Mouse (Mus musculus) kidney, embryonic 16.5 days (tissue): Measurements from ENCODE around the gene Ints7. TPM values are rescaled to one million over a fixed set of nuclear protein-coding genes. Genes with fewer than 3 reads are reported as not detected.

Experiments
- ATAC-seq: fragments of 200-750 bp; cut with Nextera tagmentation; 2 replicates; pipeline ENCODE4 v1.8.0; 2017; ENCODE audit warnings: moderate TSS enrichment; ENCODE audit not compliant: low FRiP score, low TSS enrichment
- H3K27ac ChIP-seq: fragments of 300-500 bp; sonication (generic); 2 replicates; pipeline ENCODE4 v1.5.1; 2014; ENCODE audit warnings: low read length
- H3K27me3 ChIP-seq: fragments of 300-500 bp; sonication (generic); 2 replicates; pipeline ENCODE4 v1.6.1; 2014; ENCODE audit warnings: low read length, control low read depth, mixed read lengths; ENCODE audit not compliant: insufficient read depth
- H3K36me3 ChIP-seq: fragments of 300-500 bp; sonication (generic); 2 replicates; pipeline ENCODE4 v1.6.1; 2014; ENCODE audit warnings: low read length, control low read depth, mixed read lengths; ENCODE audit not compliant: insufficient read depth
- H3K4me1 ChIP-seq: fragments of 300-500 bp; sonication (generic); 2 replicates; pipeline ENCODE4 v1.6.1; 2014; ENCODE audit warnings: low read length, control low read depth, mixed read lengths; ENCODE audit not compliant: insufficient read depth
- H3K4me2 ChIP-seq: fragments of 300-500 bp; sonication (generic); replicated peaks from 2 replicates; pipeline ENCODE4 v1.6.1; 2014; ENCODE audit warnings: low read depth, low read length
- H3K4me3 ChIP-seq: fragments of 300-500 bp; sonication (generic); 2 replicates; pipeline ENCODE4 v1.5.1; 2014; ENCODE audit warnings: mild to moderate bottlenecking, low read length
- H3K9ac ChIP-seq: fragments of 300-500 bp; sonication (generic); replicated peaks from 2 replicates; pipeline ENCODE4 v1.6.1; 2014; ENCODE audit warnings: low read length
- H3K9me3 ChIP-seq: fragments of 300-500 bp; sonication (generic); 2 replicates; pipeline ENCODE4 v1.6.1; 2016; ENCODE audit warnings: low read length, control low read depth
- WGBS: fragments of 180-500 bp; shearing (Covaris S2); extraction: QIAGEN DNeasy Blood & Tissue Kit; methylation state at CpG from one replicate; pipeline ENCODE4 v1.1.7; 2014; 5-methylcytosine and 5-hydroxymethylcytosine counted together
- polyA plus RNA-seq: library from polyadenylated mRNA; unstranded; fragments of >200 nt; fragmentation: Nextera tagmentation; extraction: Ambion mirVana; gene quantifications from 2 replicates; pipeline ENCODE4 v1.2.1, GENCODE M21; 2015

Ints7 gene
- polyA plus RNA-seq, 1 experiment from 2014 or later: 63.7 TPM

DNA sequence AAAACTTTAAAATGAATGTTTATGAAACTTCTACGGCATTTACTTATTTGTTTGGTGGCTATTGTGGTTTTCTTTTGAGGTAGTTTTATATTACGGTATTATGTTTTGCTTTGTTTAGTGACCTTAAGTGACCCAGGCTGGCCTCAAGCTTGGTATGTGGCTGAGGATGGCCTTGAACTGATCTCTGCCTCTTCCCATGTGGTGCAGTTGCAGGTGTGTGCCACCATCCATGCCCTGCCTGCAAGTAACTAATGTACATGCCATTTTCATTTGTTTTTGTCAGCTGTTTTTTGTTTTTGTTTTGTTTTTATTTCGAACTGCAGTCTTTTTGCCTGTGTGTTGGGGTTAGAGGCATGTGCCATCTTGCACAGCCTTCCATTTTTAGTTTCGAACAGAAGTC is 6.2 kb downstream of the Ints7 start:
- Histone ChIP-seq H3K36me3 (peaks cover 36% of the 10 kb centered on the region), H3K9me3 (no peaks in the 10 kb centered on the region), H3K4me2 (no peak overlapping the region), H3K4me1 (peaks cover 18% of the 10 kb centered on the region), H3K9ac (no peak overlapping the region), H3K27me3 (no peaks in the 10 kb centered on the region), H3K27ac (no peak overlapping the region), H3K4me3 (no peak overlapping the region)
- WGBS: 93% methylated on average over 4 of the region's 4 CpGs
- ATAC-seq: no peak

DNA sequence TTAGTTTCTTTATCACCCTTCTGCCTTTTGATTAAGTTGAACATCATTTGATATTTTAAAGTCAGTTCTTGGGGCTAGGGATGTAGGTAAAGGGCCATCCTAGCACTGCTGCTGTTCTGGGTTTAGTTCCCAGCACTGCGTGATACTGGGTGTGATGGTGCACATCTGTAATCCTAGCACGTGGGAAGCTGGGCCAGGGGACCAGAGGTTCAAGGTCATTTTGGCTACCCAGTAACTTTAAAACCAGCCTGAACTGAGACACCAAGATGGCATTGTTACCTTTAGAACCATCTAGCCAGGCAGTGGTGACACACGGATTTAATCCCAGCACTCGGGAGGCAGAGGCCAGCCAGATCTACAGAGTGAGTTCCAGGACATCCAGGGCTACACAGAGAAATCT is 8.4 kb downstream of the Ints7 start:
- Histone ChIP-seq H3K4me1 (no peaks in the 10 kb centered on the region), H3K4me3 (no peak overlapping the region), H3K9me3 (no peaks in the 10 kb centered on the region; the same call in 1 of the 2 replicates), H3K27me3 (no peaks in the 10 kb centered on the region), H3K27ac (no peak overlapping the region), H3K4me2 (no peak overlapping the region), H3K9ac (no peak overlapping the region), H3K36me3 (peaks cover 56% of the 10 kb centered on the region)
- WGBS: 95% methylated on average over 4 of the region's 4 CpGs
- no peak for ATAC-seq

DNA sequence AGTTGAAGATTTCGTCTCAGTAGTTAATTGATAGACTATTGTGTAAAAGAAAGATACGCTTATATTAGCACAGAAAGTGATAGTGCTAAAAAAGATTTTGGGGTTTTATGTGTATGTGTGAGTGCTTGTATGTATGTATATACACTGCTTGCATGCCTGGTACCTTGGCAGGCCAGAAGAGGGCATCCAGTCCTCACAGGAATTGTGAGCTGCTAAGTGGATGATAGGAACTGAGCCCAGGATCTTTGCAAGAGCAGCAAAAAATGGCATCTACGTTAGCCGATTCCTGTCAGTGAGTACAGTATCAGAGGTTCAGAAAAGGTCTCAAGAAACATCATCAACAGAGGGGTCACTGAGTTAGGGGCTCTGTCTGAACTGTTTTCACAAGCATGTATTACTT is 9.0 kb downstream of the Ints7 start:
- Histone ChIP-seq H3K4me1 (no peaks in the 10 kb centered on the region), H3K27ac (no peak overlapping the region), H3K9ac (no peak overlapping the region), H3K36me3 (peaks cover 57% of the 10 kb centered on the region), H3K27me3 (no peaks in the 10 kb centered on the region), H3K4me2 (no peak overlapping the region), H3K9me3 (no peaks in the 10 kb centered on the region; the same call in 1 of the 2 replicates), H3K4me3 (no peak overlapping the region)
- no peak for ATAC-seq
- 92% methylated on average over 4 of the region's 4 CpGs for WGBS

- Histone ChIP-seq H3K27me3 (no peaks in the 10 kb centered on the region), H3K9ac (no peak overlapping the region), H3K4me2 (no peak overlapping the region), H3K4me1 (no peaks in the 10 kb centered on the region), H3K36me3 (peaks cover 52% of the 10 kb centered on the region), H3K9me3 (no peaks in the 10 kb centered on the region; the same call in 1 of the 2 replicates), H3K27ac (no peak overlapping the region), H3K4me3 (no peak overlapping the region)
- ATAC-seq: no peak
- 92% methylated on average over 2 of the region's 2 CpGs for WGBS
Observed at GRCm38 (mm10) chr1:191585704-191586103, 10.3 kb downstream of the Ints7 start.

GRCm38 (mm10) chr1:191587062-191587461 is 11.6 kb downstream of the Ints7 start:
- WGBS: 95% methylated on average over 3 of the region's 3 CpGs

GRCm38 (mm10) chr1:191588749-191589148 is 13.3 kb downstream of the Ints7 start:
- Histone ChIP-seq H3K4me1 (no peaks in the 10 kb centered on the region), H3K27ac (no peak overlapping the region), H3K4me2 (no peak overlapping the region), H3K9me3 (no peaks in the 10 kb centered on the region; the same call in 1 of the 2 replicates), H3K36me3 (peaks cover 41% of the 10 kb centered on the region), H3K4me3 (no peak overlapping the region), H3K27me3 (no peaks in the 10 kb centered on the region), H3K9ac (no peak overlapping the region)
- 93% methylated on average over 2 of the region's 2 CpGs for WGBS
- no peak for ATAC-seq

More at GRCm38 (mm10) chr1:191587062-191587461, 11.6 kb downstream of the Ints7 start:
- Histone ChIP-seq H3K36me3 (peaks cover 52% of the 10 kb centered on the region), H3K9me3 (no peaks in the 10 kb centered on the region; the same call in 1 of the 2 replicates), H3K27ac (no peak overlapping the region), H3K4me2 (no peak overlapping the region), H3K27me3 (no peaks in the 10 kb centered on the region), H3K4me3 (no peak overlapping the region), H3K4me1 (no peaks in the 10 kb centered on the region), H3K9ac (no peak overlapping the region)
- no peak for ATAC-seq

- Histone ChIP-seq H3K9me3 (no peaks in the 10 kb centered on the region; the same call in 1 of the 2 replicates), H3K4me1 (no peaks in the 10 kb centered on the region), H3K4me2 (no peak overlapping the region), H3K27ac (no peak overlapping the region), H3K4me3 (no peak overlapping the region), H3K9ac (no peak overlapping the region), H3K36me3 (peaks cover 43% of the 10 kb centered on the region), H3K27me3 (no peaks in the 10 kb centered on the region)
- ATAC-seq: no peak
- 82% methylated on average over 12 of the region's 12 CpGs for WGBS
Observed at GRCm38 (mm10) chr1:191592016-191592720, 16.7 kb downstream of the Ints7 start.

DNA sequence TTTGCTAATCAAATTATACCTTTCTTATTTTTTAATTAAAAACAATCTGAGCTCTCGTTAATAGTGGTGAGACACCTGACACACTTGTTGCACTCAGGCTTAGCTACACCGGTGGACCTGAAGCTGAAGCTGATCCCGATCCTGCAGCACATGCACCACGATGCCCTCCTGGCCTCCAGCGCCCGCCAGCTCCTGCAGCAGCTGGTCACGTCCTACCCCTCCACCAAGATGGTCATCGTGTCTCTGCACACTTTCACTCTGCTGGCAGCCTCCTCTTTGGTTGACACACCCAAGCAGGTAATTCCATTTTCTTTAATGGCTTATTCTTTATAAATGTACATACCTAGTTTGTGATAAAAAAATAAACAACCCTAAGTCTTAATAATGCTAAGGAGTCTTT is 20.6 kb downstream of the Ints7 start:
- Histone ChIP-seq H3K4me3 (no peak overlapping the region), H3K9me3 (no peaks in the 10 kb centered on the region), H3K27me3 (no peaks in the 10 kb centered on the region), H3K27ac (no peak overlapping the region), H3K36me3 (peaks cover 44% of the 10 kb centered on the region), H3K9ac (no peak overlapping the region), H3K4me1 (no peaks in the 10 kb centered on the region), H3K4me2 (no peak overlapping the region)
- 94% methylated on average over 8 of the region's 8 CpGs for WGBS
- no peak for ATAC-seq

DNA sequence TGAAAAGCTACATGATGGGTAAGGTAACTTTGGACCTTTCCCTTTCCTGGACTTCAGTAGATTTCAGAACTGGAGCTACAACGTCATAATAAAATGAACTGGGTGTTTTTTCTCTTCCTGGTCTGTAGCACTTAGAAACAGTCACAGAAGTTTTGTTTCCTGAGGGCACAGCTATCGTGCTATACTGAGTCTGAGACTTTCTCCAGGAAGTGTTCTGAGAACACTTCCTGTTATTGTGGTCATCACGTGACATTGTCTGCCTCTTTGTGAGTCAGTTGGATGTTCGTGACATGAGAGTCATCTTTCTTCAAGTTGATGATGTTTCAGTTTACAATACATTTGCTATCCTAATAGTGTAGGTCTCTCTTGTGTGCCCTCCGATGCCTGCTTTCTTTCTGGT is 23.8 kb downstream of the Ints7 start:
- no peak overlapping the region for H3K4me3 ChIP-seq
- peaks cover 57% of the 10 kb centered on the region for H3K36me3 ChIP-seq
- H3K9me3 ChIP-seq: no peaks in the 10 kb centered on the region
- no peak overlapping the region for H3K27ac ChIP-seq
- no peaks in the 10 kb centered on the region for H3K27me3 ChIP-seq
- no peaks in the 10 kb centered on the region for H3K4me1 ChIP-seq
- 76% methylated on average over 5 of the region's 5 CpGs for WGBS
- no peak overlapping the region for H3K9ac ChIP-seq
- no peak for ATAC-seq
- H3K4me2 ChIP-seq: no peak overlapping the region

DNA sequence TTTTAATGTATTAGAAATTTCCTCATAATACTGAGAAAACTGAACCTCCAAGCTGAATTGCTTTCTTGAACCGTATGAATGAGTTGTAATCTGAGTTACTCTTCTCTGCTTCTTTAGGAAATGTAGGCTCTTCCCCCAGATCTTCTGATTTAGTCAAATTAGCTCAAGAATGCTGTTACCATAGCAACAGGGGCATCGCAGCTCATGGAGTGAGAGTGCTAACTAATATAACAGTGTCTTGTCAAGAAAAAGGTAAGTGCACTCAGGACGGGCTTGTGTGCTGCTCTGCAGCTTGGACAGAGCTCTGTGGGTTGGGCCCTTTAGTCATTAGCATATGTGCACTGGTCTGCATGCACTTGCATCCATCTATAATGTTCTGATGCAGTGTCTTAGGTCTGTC is 29.3 kb downstream of the Ints7 start:
- Histone ChIP-seq H3K4me1 (no peaks in the 10 kb centered on the region), H3K9ac (no peak overlapping the region), H3K27me3 (no peaks in the 10 kb centered on the region), H3K36me3 (peaks cover 69% of the 10 kb centered on the region), H3K4me2 (no peak overlapping the region), H3K27ac (no peak overlapping the region), H3K4me3 (no peak overlapping the region), H3K9me3 (no peaks in the 10 kb centered on the region)
- 71% methylated on average over 3 of the region's 3 CpGs for whole genome bisulfite sequencing
- no peak for ATAC-seq
